Mouse (Mus musculus) cerebellum, postnatal 25 days (tissue): ENCODE results near the gene Slc16a10.

Experiments used
- DNase-seq, 2 experiments: peaks; one replicate each; pipeline ENCODE4 v3.0.0; 2021; ENCODE audit warnings: mixed read lengths in 2 of 2

The Slc16a10 gene

GRCm38 (mm10) chr10:40147325-40148059, 5.4 kb upstream of the Slc16a10 start:
- no peak for DNase-seq

GRCm38 (mm10) chr10:40146451-40146850, 4.4 kb upstream of the Slc16a10 start:
- DNase-seq, result no peak

GRCm38 (mm10) chr10:40144815-40145214, 2.8 kb upstream of the Slc16a10 start:
- DNase-seq, result no peak

GRCm38 (mm10) chr10:40141016-40141851, 824 bp downstream of the Slc16a10 start:
- DNase-seq, result peak in 1 of 2 experiments; percentile 19

- no peak for DNase-seq
Measured at GRCm38 (mm10) chr10:40139646-40140045, 2.4 kb downstream of the Slc16a10 start.

- no peak for DNase-seq
Measured at GRCm38 (mm10) chr10:40135807-40136778, 6.0 kb downstream of the Slc16a10 start.

GRCm38 (mm10) chr10:40134906-40135305, 7.2 kb downstream of the Slc16a10 start:
- no peak for DNase-seq

GRCm38 (mm10) chr10:40133636-40134035, 8.4 kb downstream of the Slc16a10 start:
- DNase-seq, result no peak

GRCm38 (mm10) chr10:40131690-40132418, 10.2 kb downstream of the Slc16a10 start:
- no peak for DNase-seq

- DNase-seq, result no peak
Measured at GRCm38 (mm10) chr10:40130126-40130525, 11.9 kb downstream of the Slc16a10 start.

GRCm38 (mm10) chr10:40129134-40129533, 12.9 kb downstream of the Slc16a10 start:
- DNase-seq, result no peak

- no peak for DNase-seq
Measured at GRCm38 (mm10) chr10:40128497-40128896, 13.6 kb downstream of the Slc16a10 start.

GRCm38 (mm10) chr10:40125200-40125599, 16.9 kb downstream of the Slc16a10 start:
- no peak for DNase-seq

- DNase-seq, result no peak
Measured at GRCm38 (mm10) chr10:40124570-40124969, 17.5 kb downstream of the Slc16a10 start.

GRCm38 (mm10) chr10:40124096-40124495, 18.0 kb downstream of the Slc16a10 start:
- DNase-seq, result no peak

- DNase-seq, result no peak
Measured at GRCm38 (mm10) chr10:40119466-40119865, 22.6 kb downstream of the Slc16a10 start.

GRCm38 (mm10) chr10:40118743-40119387, 23.2 kb downstream of the Slc16a10 start:
- no peak for DNase-seq

GRCm38 (mm10) chr10:40113517-40114085, 28.5 kb downstream of the Slc16a10 start:
- no peak for DNase-seq

GRCm38 (mm10) chr10:40112256-40112655, 29.8 kb downstream of the Slc16a10 start:
- DNase-seq, result no peak

GRCm38 (mm10) chr10:40109520-40109919, 32.5 kb downstream of the Slc16a10 start:
- DNase-seq, result no peak

GRCm38 (mm10) chr10:40108992-40109391, 33.1 kb downstream of the Slc16a10 start:
- DNase-seq, result no peak
